Mouse (Mus musculus) liver, postnatal 0 days (tissue): ENCODE measurements around the gene Slfn3. TPM values are rescaled to one million over a fixed set of nuclear protein-coding genes. Genes with fewer than 3 reads are reported as not detected.
"Not testable (repeated sequence)": the region's sequence is repeated elsewhere in the genome, so short reads cannot be mapped to it uniquely, and the experiment has no call there.

Experiments
- ATAC-seq: fragments of 200-750 bp; cut with Nextera tagmentation; 2 replicates; pipeline ENCODE4 v1.8.0; 2017; ENCODE audit warnings: mild to moderate bottlenecking, moderate library complexity
- DNase-seq: peaks from one replicate; pipeline ENCODE4 v3.0.0-alpha.2; 2016
- H3K27ac ChIP-seq: fragments of 300-500 bp; sonication (generic); 2 replicates; pipeline ENCODE4 v1.5.1; 2014; ENCODE audit warnings: antibody characterized with exemption, moderate library complexity, mild to moderate bottlenecking, low read depth
- H3K27me3 ChIP-seq: fragments of 300-500 bp; sonication (generic); 2 replicates; pipeline ENCODE4 v1.6.1; 2014; ENCODE audit warnings: low read length, control low read depth, mixed read lengths; ENCODE audit not compliant: insufficient read depth
- H3K36me3 ChIP-seq: fragments of 300-500 bp; sonication (generic); replicated peaks from 2 replicates; pipeline ENCODE4 v1.6.1; 2014; ENCODE audit warnings: mild to moderate bottlenecking, control low read depth, low read length, moderate library complexity, mixed read lengths; ENCODE audit not compliant: insufficient read depth
- H3K4me1 ChIP-seq: fragments of 300-500 bp; sonication (generic); 2 replicates; pipeline ENCODE4 v1.6.1; 2014; ENCODE audit warnings: antibody characterized with exemption, mild to moderate bottlenecking, control low read depth; ENCODE audit not compliant: insufficient read depth
- H3K4me2 ChIP-seq: fragments of 300-500 bp; sonication (generic); 2 replicates; pipeline ENCODE4 v1.6.1; 2014; ENCODE audit warnings: low read depth, mild to moderate bottlenecking, low read length, moderate library complexity, mixed read lengths
- H3K4me3 ChIP-seq: fragments of 300-500 bp; sonication (generic); 2 replicates; pipeline ENCODE4 v1.5.1; 2014; ENCODE audit warnings: low read depth, low read length
- H3K9ac ChIP-seq: fragments of 300-500 bp; sonication (generic); replicated peaks from 2 replicates; pipeline ENCODE4 v1.6.1; 2014; ENCODE audit warnings: mild to moderate bottlenecking, moderate library complexity
- H3K9me3 ChIP-seq: fragments of 300-500 bp; sonication (generic); 2 replicates; pipeline ENCODE4 v1.6.1; 2016; ENCODE audit warnings: mild to moderate bottlenecking, control low read depth, low read length, mixed read lengths
- CTCF ChIP-seq: sonication (generic); IDR thresholded peaks from 2 replicates; pipeline ENCODE4 v1.5.1; 2016; ENCODE audit warnings: antibody characterized with exemption, low read depth
- EP300 ChIP-seq: IDR thresholded peaks from 2 replicates; pipeline ENCODE4 v1.6.1; 2016; ENCODE audit warnings: antibody characterized with exemption, low read depth, mild to moderate bottlenecking
- WGBS: fragments of 180-500 bp; shearing (Covaris S2); extraction: QIAGEN DNeasy Blood & Tissue Kit; methylation state at CpG from one replicate; pipeline ENCODE4 v1.1.7; 2014; ENCODE audit not compliant: insufficient replicate concordance; 5-methylcytosine and 5-hydroxymethylcytosine counted together
- polyA plus RNA-seq: library from polyadenylated mRNA; unstranded; fragments of >200 nt; fragmentation: Nextera tagmentation; extraction: Ambion mirVana; gene quantifications from 2 replicates; pipeline ENCODE4 v1.2.1, GENCODE M21; 2015

Gene Slfn3
- polyA plus RNA-seq, 1 experiment from 2014 or later, result 1.1 TPM

DNA sequence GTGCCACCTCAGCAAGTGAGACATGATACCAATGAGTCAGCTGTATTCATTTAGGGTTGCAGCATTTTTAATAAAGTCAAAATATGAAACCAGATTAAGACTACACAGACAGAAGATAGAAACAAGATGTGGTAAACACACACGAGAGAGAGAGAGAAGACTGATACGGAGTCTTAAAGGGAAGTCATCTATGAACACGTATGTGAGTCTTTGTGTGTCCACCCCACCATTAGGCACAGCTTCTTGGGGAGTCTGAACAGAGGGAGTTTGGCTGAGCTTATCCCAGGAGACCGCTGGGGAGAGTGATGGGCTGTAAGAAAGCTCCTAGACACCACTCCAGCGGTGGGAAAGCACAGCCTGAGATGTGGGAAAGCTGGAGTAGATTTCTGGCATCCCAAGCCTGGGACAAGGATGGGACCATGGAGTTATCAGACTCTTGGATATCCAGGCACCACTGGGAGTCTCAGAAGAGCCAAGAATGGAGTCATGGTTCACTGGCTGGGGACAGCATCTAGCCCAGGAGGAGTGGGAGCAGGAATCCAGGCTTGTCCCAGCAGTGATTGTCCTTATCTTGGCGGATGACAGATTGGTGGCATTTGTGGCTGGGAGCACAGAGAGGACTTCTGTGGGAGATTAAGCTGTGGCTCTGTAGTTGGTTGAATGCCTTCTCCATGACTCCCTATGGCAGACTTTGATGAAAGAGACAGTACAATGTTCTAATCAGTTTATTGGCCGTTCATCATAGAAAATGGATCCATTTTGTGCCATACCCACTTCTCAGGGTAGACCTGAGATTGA, 37.0 kb downstream of the Slfn3 start:
- 87% methylated on average over 7 of the region's 7 CpGs for WGBS
- ATAC-seq (no peak), DNase-seq (no peak)

DNA sequence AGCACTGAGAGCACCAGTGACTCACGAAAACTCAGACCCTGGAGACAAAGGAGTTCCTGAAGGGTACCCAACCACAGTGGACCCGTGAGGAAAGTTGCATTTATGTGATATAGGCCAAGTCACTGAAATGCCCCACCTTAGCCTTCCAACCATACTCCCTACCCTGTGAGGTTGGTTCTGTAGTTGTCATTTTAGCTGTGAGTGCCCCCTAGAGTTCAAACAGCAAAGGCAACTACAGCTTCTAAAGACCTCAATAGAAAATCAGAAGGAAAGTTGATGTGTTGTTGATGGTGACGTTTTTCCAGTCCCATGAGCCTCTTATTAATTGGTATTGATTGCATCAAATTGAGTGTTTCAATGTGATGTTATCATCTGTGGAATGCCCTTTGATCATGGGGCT, 39.8 kb downstream of the Slfn3 start:
- TF ChIP-seq EP300 (no peak), CTCF (peak; percentile 77)
- WGBS, result 47% methylated on average over 3 of the region's 3 CpGs
- Histone ChIP-seq H3K9me3 (no peaks in the 10 kb centered on the region), H3K27ac (no peak overlapping the region), H3K4me3 (no peak overlapping the region), H3K36me3 (peaks cover 15% of the 10 kb centered on the region; the same call in 1 of the 2 replicates), H3K9ac (no peak overlapping the region), H3K4me2 (no peak overlapping the region), H3K4me1 (0 out of 2 replicates have a peak, but pooled peaks cover 2% of the 10 kb centered on the region), H3K27me3 (no peaks in the 10 kb centered on the region)
- ATAC-seq, result peak; percentile 71
- no peak for DNase-seq

More for the DNA sequence above, 37.0 kb downstream of the Slfn3 start:
- TF ChIP-seq EP300, result no peak
- TF ChIP-seq CTCF, result no peak
- no peak overlapping the region for H3K9ac ChIP-seq
- peaks cover 15% of the 10 kb centered on the region; the same call in 1 of the 2 replicates for H3K36me3 ChIP-seq
- no peak overlapping the region for H3K4me2 ChIP-seq
- H3K4me1 ChIP-seq, result peaks cover 4% of the 10 kb centered on the region; the same call in 1 of the 2 replicates
- no peak overlapping the region for H3K27ac ChIP-seq
- H3K4me3 ChIP-seq, result no peak overlapping the region
- H3K27me3 ChIP-seq, result no peaks in the 10 kb centered on the region
- H3K9me3 ChIP-seq, result no peaks in the 10 kb centered on the region

DNA sequence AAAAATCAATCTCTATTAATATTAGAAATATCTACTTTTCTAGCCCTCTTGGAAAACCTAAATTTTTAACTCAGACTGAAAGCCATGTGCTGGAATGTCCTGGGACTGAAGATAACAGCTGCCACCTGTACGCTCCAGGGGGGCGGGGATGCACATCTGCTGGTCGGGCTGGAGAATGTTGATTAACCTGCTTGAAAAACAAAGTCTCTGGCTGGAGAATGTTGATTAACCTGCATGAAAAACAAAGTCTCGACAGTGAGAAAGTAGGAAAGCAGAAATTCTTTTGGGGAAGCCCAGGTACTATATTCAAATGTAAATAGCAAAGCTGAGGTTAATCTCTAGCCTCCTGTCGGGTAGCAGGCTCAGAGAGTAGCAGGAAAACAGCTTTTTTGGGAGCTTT, 42.5 kb downstream of the Slfn3 start:
- peak; percentile 94 for TF ChIP-seq EP300
- not testable (repeated sequence) for H3K4me1 ChIP-seq, H3K4me2 ChIP-seq, H3K9me3 ChIP-seq, H3K4me3 ChIP-seq, H3K36me3 ChIP-seq, H3K9ac ChIP-seq, H3K27me3 ChIP-seq
- DNase-seq, result peak; percentile 65
- 47% methylated on average over 5 of the region's 5 CpGs for WGBS
- peak overlapping the region; percentile 52 for H3K27ac ChIP-seq
- ATAC-seq, result peak; percentile 63; the same call in 1 of the 2 replicates

DNA sequence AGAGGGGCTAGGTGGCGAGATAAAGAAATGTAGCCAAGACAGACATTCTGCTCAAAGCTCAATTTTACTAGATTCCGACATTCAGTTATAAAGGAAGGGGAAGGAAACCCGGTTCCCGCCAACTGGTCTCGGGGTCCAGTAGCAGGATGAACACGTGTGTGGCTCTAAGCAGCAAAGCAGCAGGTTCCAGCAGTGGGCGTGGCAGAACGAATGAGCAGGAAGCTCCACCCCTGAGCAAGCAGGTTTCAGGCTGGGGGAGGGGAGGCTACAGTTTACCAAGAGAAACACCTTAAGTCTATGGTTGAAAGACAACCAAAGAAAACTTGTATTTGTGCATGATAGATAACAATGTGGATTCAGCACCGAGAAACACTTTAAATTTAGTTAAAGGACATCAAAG, 46.3 kb downstream of the Slfn3 start:
- H3K36me3 ChIP-seq, H3K27ac ChIP-seq, H3K9ac ChIP-seq, H3K9me3 ChIP-seq, DNase-seq, H3K4me3 ChIP-seq, H3K27me3 ChIP-seq, H3K4me1 ChIP-seq, ATAC-seq, H3K4me2 ChIP-seq: not testable (repeated sequence)
- 74% methylated on average over 9 of the region's 9 CpGs for WGBS

GRCm38 (mm10) chr11:83238389-83238788, 47.3 kb downstream of the Slfn3 start:
- WGBS, result 90% methylated on average over 2 of the region's 2 CpGs

GRCm38 (mm10) chr11:83239811-83240210, 48.7 kb downstream of the Slfn3 start:
- DNase-seq (no peak), ATAC-seq (no peak)
- H3K4me1 ChIP-seq, result 0 out of 2 replicates have a peak, but pooled peaks cover 3% of the 10 kb centered on the region
- no peak overlapping the region for H3K9ac ChIP-seq
- TF ChIP-seq EP300, result no peak
- H3K27me3 ChIP-seq, result no peaks in the 10 kb centered on the region
- WGBS, result 49% methylated on average over 2 of the region's 2 CpGs
- 0 out of 2 replicates have a peak, but pooled peaks cover 4% of the 10 kb centered on the region for H3K36me3 ChIP-seq
- no peaks in the 10 kb centered on the region for H3K9me3 ChIP-seq
- no peak overlapping the region for H3K4me3 ChIP-seq
- H3K27ac ChIP-seq, result no peak overlapping the region
- no peak overlapping the region for H3K4me2 ChIP-seq

More at GRCm38 (mm10) chr11:83238389-83238788, 47.3 kb downstream of the Slfn3 start:
- no peak overlapping the region for H3K4me3 ChIP-seq
- H3K9me3 ChIP-seq, result no peaks in the 10 kb centered on the region
- H3K9ac ChIP-seq, result no peak overlapping the region
- no peak for TF ChIP-seq CTCF
- TF ChIP-seq EP300, result no peak
- H3K4me1 ChIP-seq, result 0 out of 2 replicates have a peak, but pooled peaks cover 3% of the 10 kb centered on the region
- ATAC-seq (no peak), DNase-seq (no peak)
- H3K36me3 ChIP-seq, result 0 out of 2 replicates have a peak, but pooled peaks cover 4% of the 10 kb centered on the region
- no peaks in the 10 kb centered on the region for H3K27me3 ChIP-seq
- no peak overlapping the region for H3K4me2 ChIP-seq
- H3K27ac ChIP-seq, result no peak overlapping the region

- not testable (repeated sequence) for H3K4me2 ChIP-seq, H3K4me3 ChIP-seq, DNase-seq, H3K4me1 ChIP-seq, H3K9ac ChIP-seq, ATAC-seq, H3K36me3 ChIP-seq, H3K27me3 ChIP-seq, H3K27ac ChIP-seq, H3K9me3 ChIP-seq
- WGBS, result 49% methylated on average over 5 of the region's 5 CpGs
Observed at GRCm38 (mm10) chr11:83257211-83257610, 66.1 kb downstream of the Slfn3 start.
